Mouse (Mus musculus) CH12.LX (cell line): Measurements from ENCODE around the gene Tnik. TPM values are rescaled to one million over a fixed set of nuclear protein-coding genes. Genes with fewer than 3 reads are reported as not detected.

Experiments used
- DNase-seq: peaks from one replicate; pipeline ENCODE4 v3.0.0-alpha.2; 2013; ENCODE audit errors: extremely low read depth
- H3K27ac ChIP-seq: 2 replicates; pipeline ENCODE4 v1.5.1; 2012; ENCODE audit warnings: low read depth, mild to moderate bottlenecking, control low read depth, moderate library complexity; ENCODE audit not compliant: insufficient read depth
- H3K27me3 ChIP-seq: replicated peaks from 2 replicates; pipeline ENCODE3; 2012; ENCODE audit warnings: inconsistent platforms
- H3K36me3 ChIP-seq, 2 experiments: replicated peaks in 1 of 2; 2 replicates each; pipeline versions ENCODE3 to v1.6.1; 2012; ENCODE audit warnings: inconsistent platforms in 1 of 2, low read length in 1 of 2, mild to moderate bottlenecking in 1 of 2, mixed read lengths in 1 of 2, moderate library complexity in 1 of 2; ENCODE audit not compliant: control insufficient read depth in 1 of 2, insufficient read depth in 1 of 2
- H3K4me1 ChIP-seq, 2 experiments: 2 replicates each; pipeline ENCODE4 v1.6.1; 2012; ENCODE audit warnings: inconsistent platforms in 1 of 2, moderate library complexity in 1 of 2; ENCODE audit not compliant: insufficient read depth in 2 of 2, control insufficient read depth in 1 of 2
- H3K4me2 ChIP-seq: 2 replicates; pipeline ENCODE4 v1.6.1; 2012; ENCODE audit warnings: low read depth, mild to moderate bottlenecking, control low read depth; ENCODE audit not compliant: poor library complexity, insufficient read depth, severe bottlenecking
- H3K4me3 ChIP-seq, 3 experiments: fragments of 150-350 bp in 1 of 3; sonication (generic) in 1 of 3; replicated peaks in 1 of 3; 2 replicates each; pipeline versions ENCODE3 to v1.5.1; 2011 to 2012; ENCODE audit warnings: low read depth in 2 of 3, low read length in 2 of 3, mild to moderate bottlenecking in 2 of 3, moderate library complexity in 2 of 3, control low read depth in 1 of 3, improper control_type of control experiment in 1 of 3, inconsistent platforms in 1 of 3, mixed read lengths in 1 of 3; ENCODE audit not compliant: poor library complexity in 1 of 3
- H3K79me2 ChIP-seq: replicated peaks from 2 replicates; pipeline ENCODE4 v1.6.1; 2012; ENCODE audit warnings: mild to moderate bottlenecking, moderate library complexity; ENCODE audit not compliant: control insufficient read depth, poor library complexity, insufficient read depth, severe bottlenecking; ENCODE audit errors: extremely low read depth
- H3K9ac ChIP-seq: 2 replicates; pipeline ENCODE4 v1.6.1; 2012; ENCODE audit warnings: low read depth, mild to moderate bottlenecking, control low read depth, moderate library complexity; ENCODE audit not compliant: insufficient read depth
- H3K9me3 ChIP-seq: replicated peaks from 2 replicates; pipeline ENCODE3; 2012; ENCODE audit warnings: low read length, inconsistent platforms, mixed read lengths
- BHLHE40 ChIP-seq: IDR thresholded peaks from 2 replicates; pipeline ENCODE4 v1.6.1; 2011; ENCODE audit warnings: mild to moderate bottlenecking, low read depth, low read length, improper control_type of control experiment
- CHD1 ChIP-seq: IDR thresholded peaks from 2 replicates; pipeline ENCODE4 v1.6.1; 2012; ENCODE audit warnings: low read depth, low read length, improper control_type of control experiment, inconsistent platforms
- ELF1 ChIP-seq: IDR thresholded peaks from 2 replicates; pipeline ENCODE4 v1.6.1; 2014; ENCODE audit warnings: low read depth, mild to moderate bottlenecking, inconsistent platforms, low read length, improper control_type of control experiment
- EP300 ChIP-seq: IDR thresholded peaks from 2 replicates; pipeline ENCODE4 v1.6.1; 2011; ENCODE audit warnings: low read length, improper control_type of control experiment
- ETS1 ChIP-seq: conservative IDR thresholded peaks from 2 replicates; pipeline ENCODE4 v1.6.1; 2012; ENCODE audit warnings: low read depth, mild to moderate bottlenecking, inconsistent platforms, low read length, improper control_type of control experiment, moderate library complexity
- GABPA ChIP-seq: IDR thresholded peaks from 2 replicates; pipeline ENCODE4 v1.6.1; 2012; ENCODE audit warnings: low read depth, low read length, improper control_type of control experiment, inconsistent platforms; ENCODE audit not compliant: insufficient replicate concordance
- KAT2A ChIP-seq: IDR thresholded peaks from 2 replicates; pipeline ENCODE4 v1.6.1; 2012; ENCODE audit warnings: low read length, improper control_type of control experiment, inconsistent platforms; ENCODE audit not compliant: insufficient replicate concordance
- MAFK ChIP-seq: IDR thresholded peaks from 2 replicates; pipeline ENCODE4 v1.6.1; 2011; ENCODE audit warnings: low read length, improper control_type of control experiment; ENCODE audit not compliant: insufficient replicate concordance
- MAX ChIP-seq: IDR thresholded peaks from 2 replicates; pipeline ENCODE4 v1.6.1; 2011; ENCODE audit warnings: low read length, improper control_type of control experiment
- MEF2A ChIP-seq: IDR thresholded peaks from 2 replicates; pipeline ENCODE4 v1.6.1; 2014; ENCODE audit warnings: low read depth, mild to moderate bottlenecking, inconsistent platforms, low read length, improper control_type of control experiment, borderline replicate concordance
- MXI1 ChIP-seq: IDR thresholded peaks from 2 replicates; pipeline ENCODE4 v1.6.1; 2011; ENCODE audit warnings: mild to moderate bottlenecking, low read depth, low read length, improper control_type of control experiment
- MYC ChIP-seq: IDR thresholded peaks from 2 replicates; pipeline ENCODE4 v1.6.1; 2011; ENCODE audit warnings: low read depth, mild to moderate bottlenecking, improper control_type of control experiment, low read length
- NRF1 ChIP-seq: IDR thresholded peaks from 2 replicates; pipeline ENCODE4 v1.6.1; 2014; ENCODE audit warnings: low read depth, mild to moderate bottlenecking, inconsistent platforms, low read length, improper control_type of control experiment, moderate library complexity
- POLR2AphosphoS2 ChIP-seq: IDR thresholded peaks from 2 replicates; pipeline ENCODE4 v1.6.1; 2011; ENCODE audit warnings: low read depth, low read length, improper control_type of control experiment
- RAD21 ChIP-seq: IDR thresholded peaks from 2 replicates; pipeline ENCODE4 v1.6.1; 2011; ENCODE audit warnings: low read depth, mild to moderate bottlenecking, low read length, improper control_type of control experiment, moderate library complexity
- SIN3A ChIP-seq: IDR thresholded peaks from 2 replicates; pipeline ENCODE4 v1.6.1; 2012; ENCODE audit warnings: low read length, improper control_type of control experiment, inconsistent platforms
- TBP ChIP-seq: conservative IDR thresholded peaks from 2 replicates; pipeline ENCODE4 v1.6.1; 2011; ENCODE audit warnings: low read depth, low read length, improper control_type of control experiment
- TCF12 ChIP-seq: IDR thresholded peaks from 2 replicates; pipeline ENCODE4 v1.6.1; 2014; ENCODE audit warnings: low read depth, mild to moderate bottlenecking, inconsistent platforms, low read length, improper control_type of control experiment
- UBTF ChIP-seq: IDR thresholded peaks from 2 replicates; pipeline ENCODE4 v1.6.1; 2012; ENCODE audit warnings: low read depth, mild to moderate bottlenecking, inconsistent platforms, low read length, improper control_type of control experiment, moderate library complexity
- USF1 ChIP-seq: IDR thresholded peaks from 2 replicates; pipeline ENCODE4 v1.6.1; 2014; ENCODE audit warnings: low read depth, mild to moderate bottlenecking, inconsistent platforms, low read length, improper control_type of control experiment
- USF2 ChIP-seq: conservative IDR thresholded peaks from 2 replicates; pipeline ENCODE4 v1.6.1; 2011; ENCODE audit warnings: low read depth, low read length, improper control_type of control experiment
- ZC3H11A ChIP-seq: IDR thresholded peaks from 2 replicates; pipeline ENCODE4 v1.6.1; 2012; ENCODE audit warnings: low read depth, mild to moderate bottlenecking, inconsistent platforms, low read length, improper control_type of control experiment
- ZMIZ1 ChIP-seq: IDR thresholded peaks from 2 replicates; pipeline ENCODE4 v1.6.1; 2012; ENCODE audit warnings: low read depth, mild to moderate bottlenecking, inconsistent platforms, low read length, improper control_type of control experiment
- ZNF384 ChIP-seq: IDR thresholded peaks from 2 replicates; pipeline ENCODE4 v1.6.1; 2012; ENCODE audit warnings: low read depth, low read length, improper control_type of control experiment, inconsistent platforms
- dilution Hi-C: fragments of 300-500 bp; cut with MboI; formaldehyde crosslinking; loops from 2 replicates; pipeline ENCODE4 v1.14.3; 2020; ENCODE audit warnings: low sequenced_read_pairs; ENCODE audit not compliant: extremely low pct_unique_long_range_greater_than_20kb, extremely low pct_ligation_motif_present
- in situ Hi-C: fragments of 300-500 bp; cut with MboI; formaldehyde crosslinking; loops from 3 replicates; pipeline ENCODE4 v1.14.3; 2019; ENCODE audit warnings: low sequenced_read_pairs, low pct_ligation_motif_present, low pct_unique_long_range_greater_than_20kb, mixed read lengths
- polyA plus RNA-seq: library from polyadenylated mRNA; unstranded; fragments of >175 nt; gene quantifications from 2 replicates; pipeline ENCODE4 v1.2.1, GENCODE M21; 2012; ENCODE audit warnings: low read depth; ENCODE audit not compliant: insufficient read length
- total RNA-seq, 2 experiments: library from RNA; depleted of rRNA; stranded (reverse); fragments of 300-350 nt in 1 of 2; fragments of >200 nt in 1 of 2; gene quantifications; 2 replicates each; pipeline ENCODE4 v1.2.3; 2012 to 2014

Gene Tnik
- total and polyA plus RNA-seq, 3 experiments: 0.08 TPM; not detected in 2

GRCm38 (mm10) chr3:28721838-28722237 is 458.8 kb downstream of the Tnik start:
- H3K4me3 ChIP-seq: no peak overlapping the region
- dilution Hi-C loops: no loop called here
- no peak overlapping the region for H3K9ac ChIP-seq
- no peaks in the 10 kb centered on the region for H3K79me2 ChIP-seq
- peaks cover 2% of the 10 kb centered on the region for H3K9me3 ChIP-seq
- no peaks in the 10 kb centered on the region for H3K36me3 ChIP-seq
- no peak overlapping the region for H3K4me2 ChIP-seq
- H3K27me3 ChIP-seq: no peaks in the 10 kb centered on the region
- H3K27ac ChIP-seq: no peak overlapping the region
- TF ChIP-seq KAT2A (no peak), TBP (no peak), UBTF (no peak), ETS1 (no peak), ZNF384 (no peak), ZMIZ1 (no peak), MYC (no peak), ZC3H11A (no peak), POLR2AphosphoS2 (no peak), NRF1 (no peak), SIN3A (no peak), TCF12 (no peak), MXI1 (no peak), RAD21 (no peak)
- TF ChIP-seq, all 38 proteins: peak for 0
- in situ Hi-C loops: no loop called here
- H3K4me1 ChIP-seq: no peaks in the 10 kb centered on the region
- no peak for DNase-seq

GRCm38 (mm10) chr3:28722531-28722930 is 459.5 kb downstream of the Tnik start:
- H3K4me2 ChIP-seq: no peak overlapping the region
- no peak overlapping the region for H3K9ac ChIP-seq
- H3K27me3 ChIP-seq: no peaks in the 10 kb centered on the region
- no peak for DNase-seq
- dilution Hi-C loops (no loop called here), in situ Hi-C loops (no loop called here)
- H3K4me1 ChIP-seq: no peaks in the 10 kb centered on the region
- H3K9me3 ChIP-seq: peaks cover 4% of the 10 kb centered on the region
- H3K4me3 ChIP-seq: no peak overlapping the region
- no peak overlapping the region for H3K27ac ChIP-seq
- no peaks in the 10 kb centered on the region for H3K79me2 ChIP-seq
- TF ChIP-seq BHLHE40 (no peak), MAX (no peak), POLR2AphosphoS2 (no peak), CHD1 (no peak), GABPA (no peak), UBTF (no peak), ELF1 (no peak), USF1 (no peak), NRF1 (no peak), USF2 (no peak), TBP (no peak), EP300 (no peak), MAFK (no peak), MEF2A (no peak)
- H3K36me3 ChIP-seq: no peaks in the 10 kb centered on the region
